Mouse (Mus musculus) limb, embryonic 11.5 days (tissue): ENCODE results near the gene Ppp2r5c. TPM values are rescaled to one million over a fixed set of nuclear protein-coding genes. Genes with fewer than 3 reads are reported as not detected.
A peak's percentile ranks its signal among the peaks of the same experiment; 100 is the strongest.

Source experiments
- ATAC-seq: fragments of 200-750 bp; cut with Nextera tagmentation; 2 replicates; pipeline ENCODE4 v1.8.0; 2017; ENCODE audit warnings: low read depth; ENCODE audit not compliant: insufficient number of reproducible peaks, low FRiP score, low TSS enrichment
- DNase-seq: peaks from one replicate; pipeline ENCODE4 v3.0.0-alpha.2; 2015; ENCODE audit warnings: low spot score
- H3K27ac ChIP-seq: fragments of 300-500 bp; sonication (generic); replicated peaks from 2 replicates; pipeline ENCODE4 v1.5.1; 2014; ENCODE audit warnings: low read depth, mild to moderate bottlenecking, low read length
- H3K27me3 ChIP-seq: fragments of 300-500 bp; sonication (generic); 2 replicates; pipeline ENCODE4 v1.6.1; 2014; ENCODE audit warnings: mild to moderate bottlenecking, low read length, mixed read lengths; ENCODE audit not compliant: control insufficient read depth, insufficient read depth
- H3K36me3 ChIP-seq: fragments of 300-500 bp; sonication (generic); 2 replicates; pipeline ENCODE4 v1.6.1; 2014; ENCODE audit warnings: mild to moderate bottlenecking, low read length, moderate library complexity, mixed read lengths; ENCODE audit not compliant: control insufficient read depth, insufficient read depth
- H3K4me1 ChIP-seq: fragments of 300-500 bp; sonication (generic); 2 replicates; pipeline ENCODE4 v1.6.1; 2014; ENCODE audit warnings: low read length, mixed read lengths; ENCODE audit not compliant: control insufficient read depth, insufficient read depth
- H3K4me2 ChIP-seq: fragments of 300-500 bp; sonication (generic); 2 replicates; pipeline ENCODE4 v1.6.1; 2014; ENCODE audit warnings: low read depth, mild to moderate bottlenecking, moderate library complexity; ENCODE audit not compliant: severe bottlenecking
- H3K4me3 ChIP-seq: fragments of 300-500 bp; sonication (generic); 2 replicates; pipeline ENCODE4 v1.5.1; 2014; ENCODE audit warnings: low read depth, low read length
- H3K9ac ChIP-seq: fragments of 300-500 bp; sonication (generic); 2 replicates; pipeline ENCODE4 v1.6.1; 2014; ENCODE audit warnings: mild to moderate bottlenecking, low read length
- H3K9me3 ChIP-seq: fragments of 300-500 bp; sonication (generic); 2 replicates; pipeline ENCODE4 v1.6.1; 2016; ENCODE audit warnings: low read length; ENCODE audit not compliant: control insufficient read depth
- WGBS: fragments of 180-500 bp; shearing (Covaris S2); extraction: QIAGEN DNeasy Blood & Tissue Kit; methylation state at CpG from one replicate; pipeline ENCODE4 v1.1.7; 2014; 5-methylcytosine and 5-hydroxymethylcytosine counted together
- polyA plus RNA-seq: library from polyadenylated mRNA; unstranded; fragments of >200 nt; fragmentation: Nextera tagmentation; extraction: Ambion mirVana; gene quantifications from 2 replicates; pipeline ENCODE4 v1.2.1, GENCODE M21; 2014

Ppp2r5c gene
- polyA plus RNA-seq, 1 experiment from 2014 or later: 158 TPM

- no peak overlapping the region for H3K9ac ChIP-seq
- peaks cover 17% of the 10 kb centered on the region for H3K36me3 ChIP-seq
- ATAC-seq: no peak
- no peak overlapping the region for H3K27ac ChIP-seq
- no peaks in the 10 kb centered on the region for H3K4me1 ChIP-seq
- no peak overlapping the region for H3K4me2 ChIP-seq
- no peaks in the 10 kb centered on the region for H3K27me3 ChIP-seq
- WGBS: 92% methylated on average over 9 of the region's 9 CpGs
- no peak overlapping the region for H3K4me3 ChIP-seq
- no peak for DNase-seq
- no peaks in the 10 kb centered on the region for H3K9me3 ChIP-seq
Measured at GRCm38 (mm10) chr12:110566366-110566765, 119.4 kb downstream of the Ppp2r5c start.

GRCm38 (mm10) chr12:110571050-110571449 is 124.1 kb downstream of the Ppp2r5c start:
- Histone ChIP-seq H3K36me3 (peaks cover 12% of the 10 kb centered on the region), H3K4me3 (no peak overlapping the region), H3K27me3 (no peaks in the 10 kb centered on the region), H3K9me3 (no peaks in the 10 kb centered on the region), H3K4me2 (no peak overlapping the region), H3K9ac (no peak overlapping the region), H3K4me1 (no peaks in the 10 kb centered on the region), H3K27ac (no peak overlapping the region)
- no peak for ATAC-seq
- WGBS: 93% methylated on average over 10 of the region's 10 CpGs
- no peak for DNase-seq

DNA sequence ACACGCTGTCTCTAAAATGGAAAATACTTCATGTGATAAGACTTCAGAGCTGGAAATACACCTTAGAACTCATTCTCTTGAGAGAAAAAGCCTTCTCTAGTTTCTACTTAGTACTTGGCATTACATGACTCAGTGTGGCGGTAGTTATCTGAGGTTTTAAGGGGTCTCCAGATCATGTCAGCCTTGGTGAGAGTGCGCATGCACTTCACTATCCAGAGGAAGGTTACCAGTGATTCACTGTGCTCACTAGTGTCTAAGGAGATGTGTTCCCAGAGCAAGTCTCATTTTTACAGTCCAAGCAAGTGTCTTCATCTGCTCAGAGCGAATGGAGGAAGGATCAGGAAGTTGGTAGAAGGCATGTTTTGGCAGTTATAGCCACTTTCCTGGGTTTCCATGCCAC is 125.4 kb downstream of the Ppp2r5c start:
- 94% methylated on average over 4 of the region's 4 CpGs for WGBS
- H3K27me3 ChIP-seq: no peaks in the 10 kb centered on the region
- H3K27ac ChIP-seq: no peak overlapping the region
- no peak overlapping the region for H3K4me3 ChIP-seq
- DNase-seq (no peak), ATAC-seq (no peak)
- H3K36me3 ChIP-seq: peaks cover 8% of the 10 kb centered on the region
- H3K9ac ChIP-seq: no peak overlapping the region
- H3K9me3 ChIP-seq: no peaks in the 10 kb centered on the region
- no peak overlapping the region for H3K4me2 ChIP-seq
- no peaks in the 10 kb centered on the region for H3K4me1 ChIP-seq

- Histone ChIP-seq H3K9me3 (no peaks in the 10 kb centered on the region), H3K36me3 (peaks cover 4% of the 10 kb centered on the region; the same call in 1 of the 2 replicates), H3K9ac (no peak overlapping the region), H3K4me3 (no peak overlapping the region), H3K27me3 (no peaks in the 10 kb centered on the region), H3K4me2 (no peak overlapping the region), H3K4me1 (no peaks in the 10 kb centered on the region), H3K27ac (no peak overlapping the region)
- WGBS: 82% methylated on average over 8 of the region's 8 CpGs
- DNase-seq (no peak), ATAC-seq (no peak)
Measured at GRCm38 (mm10) chr12:110573635-110574034, 126.7 kb downstream of the Ppp2r5c start.

DNA sequence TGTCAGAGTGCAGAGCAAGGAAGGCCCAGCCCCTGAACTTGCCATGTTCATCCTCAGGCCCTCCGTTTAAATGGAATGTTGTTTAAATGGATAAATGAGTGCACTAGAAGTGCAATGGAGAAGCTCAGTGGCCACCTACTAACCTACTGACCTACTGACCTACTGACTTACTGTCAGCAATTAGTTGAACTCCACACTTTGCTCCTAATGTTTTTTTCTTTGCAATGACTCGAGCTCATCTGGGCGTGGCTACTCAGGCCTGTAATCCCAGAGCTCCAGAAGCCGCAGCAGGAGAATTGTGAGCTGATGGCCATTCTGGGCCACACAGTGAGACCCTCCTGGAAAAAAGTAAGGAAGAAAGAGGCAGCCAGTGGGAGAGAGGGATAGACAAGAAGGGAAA is 129.0 kb downstream of the Ppp2r5c start:
- Histone ChIP-seq H3K4me1 (no peaks in the 10 kb centered on the region), H3K4me2 (no peak overlapping the region), H3K9me3 (no peaks in the 10 kb centered on the region), H3K27ac (no peak overlapping the region), H3K36me3 (peaks cover 7% of the 10 kb centered on the region; the same call in 1 of the 2 replicates), H3K4me3 (no peak overlapping the region), H3K9ac (no peak overlapping the region), H3K27me3 (no peaks in the 10 kb centered on the region)
- WGBS: 74% methylated on average over 4 of the region's 4 CpGs
- no peak for DNase-seq
- ATAC-seq: no peak

DNA sequence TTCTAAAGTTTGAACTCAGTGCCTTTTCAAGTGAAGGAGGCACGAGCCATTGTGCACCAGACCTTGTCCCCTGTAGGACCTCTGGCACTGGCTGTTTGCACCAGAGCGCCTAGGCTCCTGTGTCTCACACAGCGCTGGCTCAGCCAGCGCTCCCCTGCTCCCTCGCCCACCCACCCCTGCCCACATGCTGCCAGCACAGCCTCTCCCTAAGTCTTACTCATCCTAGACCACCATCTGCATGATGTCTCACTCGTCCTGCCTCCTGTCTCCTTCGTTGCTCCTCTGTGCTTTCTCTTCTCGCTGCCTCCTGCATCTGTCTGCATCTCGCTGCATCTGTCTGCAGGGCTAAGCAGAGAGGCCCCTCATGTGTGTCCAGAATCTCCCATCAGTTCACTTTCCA is 131.4 kb downstream of the Ppp2r5c start:
- Histone ChIP-seq H3K9me3 (no peaks in the 10 kb centered on the region), H3K9ac (no peak overlapping the region), H3K27ac (no peak overlapping the region), H3K27me3 (no peaks in the 10 kb centered on the region), H3K36me3 (peaks cover 7% of the 10 kb centered on the region; the same call in 1 of the 2 replicates), H3K4me2 (no peak overlapping the region), H3K4me3 (no peak overlapping the region), H3K4me1 (no peaks in the 10 kb centered on the region)
- 91% methylated on average over 9 of the region's 9 CpGs for WGBS
- DNase-seq: no peak
- ATAC-seq: no peak

DNA sequence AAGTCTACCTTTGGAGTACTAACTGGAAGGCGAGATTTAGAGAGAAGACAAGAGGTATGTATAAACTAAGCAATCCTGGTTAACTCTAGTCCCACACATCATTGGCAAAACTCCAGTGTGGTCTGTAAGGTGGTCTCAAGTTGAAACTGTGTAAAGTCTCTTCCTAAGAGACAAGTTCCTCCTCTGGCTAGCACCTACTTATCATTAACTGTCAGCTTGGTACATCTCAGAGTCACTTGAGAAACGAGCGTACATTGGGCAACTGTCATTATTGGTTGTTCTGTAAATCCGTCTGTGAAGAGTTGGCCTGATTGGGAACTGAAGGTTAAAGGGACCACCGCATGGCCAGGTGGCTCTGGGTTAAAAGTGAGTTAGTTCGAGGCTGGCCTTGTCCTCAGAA is 141.7 kb downstream of the Ppp2r5c start:
- H3K4me2 ChIP-seq: no peak overlapping the region
- no peak overlapping the region for H3K9ac ChIP-seq
- H3K36me3 ChIP-seq: no peaks in the 10 kb centered on the region
- no peak overlapping the region for H3K4me3 ChIP-seq
- WGBS: 78% methylated on average over 6 of the region's 6 CpGs
- peaks cover 2% of the 10 kb centered on the region; the same call in 1 of the 2 replicates for H3K4me1 ChIP-seq
- ATAC-seq: no peak
- no peak overlapping the region for H3K27ac ChIP-seq
- DNase-seq: no peak
- no peaks in the 10 kb centered on the region for H3K9me3 ChIP-seq
- no peaks in the 10 kb centered on the region for H3K27me3 ChIP-seq

GRCm38 (mm10) chr12:110590804-110591259 is 143.9 kb downstream of the Ppp2r5c start:
- Histone ChIP-seq H3K9me3 (no peaks in the 10 kb centered on the region), H3K4me2 (peak overlapping the region; percentile 93), H3K27me3 (no peaks in the 10 kb centered on the region), H3K27ac (peak overlapping the region; percentile 32; the same call in 1 of the 2 replicates), H3K9ac (peak overlapping the region; percentile 73), H3K4me1 (peaks cover 2% of the 10 kb centered on the region; the same call in 1 of the 2 replicates), H3K36me3 (no peaks in the 10 kb centered on the region), H3K4me3 (peak overlapping the region; percentile 57)
- DNase-seq (no peak), ATAC-seq (0 out of 2 replicates have a peak, but pooled peaks have one; percentile 7)
- WGBS: 3% methylated on average over 15 of the region's 15 CpGs
